Mouse (Mus musculus): ENCODE data around the gene Fyb. TPM values are rescaled to one million over a fixed set of nuclear protein-coding genes. Genes with fewer than 3 reads are reported as not detected.
"Not testable (repeated sequence)": the region's sequence is repeated elsewhere in the genome, so short reads cannot be mapped to it uniquely, and the experiment has no call there.

Fyb gene
- polyA plus RNA-seq, 1 experiment from 2014 or later: 4.0 TPM

GRCm38 (mm10) chr15:6579769-6580261, 57.2 kb downstream of the Fyb start:
- Histone ChIP-seq H3K4me3 (replicated peaks) (no peak overlapping the region), H3K4me1 (no peaks in the 10 kb centered on the region), H3K4me2 (no peak overlapping the region), H3K36me3 (no peaks in the 10 kb centered on the region), H3K27me3 (replicated peaks) (no peaks in the 10 kb centered on the region), H3K27ac (replicated peaks) (no peak overlapping the region), H3K9me3 (replicated peaks) (no peaks in the 10 kb centered on the region), H3K9ac (replicated peaks) (no peak overlapping the region)
- 86% methylated on average over 11 of the region's 11 CpGs for WGBS
- no peak for ATAC-seq (ENCODE audit: low FRiP score)

GRCm38 (mm10) chr15:6584645-6585044, 62.0 kb downstream of the Fyb start:
- no peaks in the 10 kb centered on the region for H3K27me3 ChIP-seq (replicated peaks)
- no peak overlapping the region for H3K4me3 ChIP-seq (replicated peaks)
- no peak overlapping the region for H3K4me2 ChIP-seq
- WGBS: 96% methylated on average over 4 of the region's 4 CpGs
- H3K4me1 ChIP-seq: no peaks in the 10 kb centered on the region
- no peak for ATAC-seq (ENCODE audit: low FRiP score)
- H3K9ac ChIP-seq (replicated peaks): no peak overlapping the region
- H3K27ac ChIP-seq (replicated peaks): no peak overlapping the region
- H3K36me3 ChIP-seq: no peaks in the 10 kb centered on the region
- no peaks in the 10 kb centered on the region for H3K9me3 ChIP-seq (replicated peaks)

- not testable (repeated sequence) for H3K4me1 ChIP-seq; H3K9ac ChIP-seq (replicated peaks); H3K9me3 ChIP-seq (replicated peaks); H3K27me3 ChIP-seq (replicated peaks); ATAC-seq (ENCODE audit: low FRiP score); H3K36me3 ChIP-seq; H3K4me3 ChIP-seq (replicated peaks); H3K4me2 ChIP-seq; H3K27ac ChIP-seq (replicated peaks)
- 95% methylated on average over 7 of the region's 7 CpGs for WGBS
These were observed 63.7 kb downstream of the Fyb start for GRCm38 (mm10) chr15:6586351-6586750.

- H3K4me2 ChIP-seq: no peak overlapping the region
- H3K36me3 ChIP-seq: no peaks in the 10 kb centered on the region
- no peak for ATAC-seq (ENCODE audit: low FRiP score)
- no peaks in the 10 kb centered on the region for H3K4me1 ChIP-seq
- no peak overlapping the region for H3K9ac ChIP-seq (replicated peaks)
- no peak overlapping the region for H3K27ac ChIP-seq (replicated peaks)
- WGBS: 88% methylated on average over 3 of the region's 3 CpGs
- no peaks in the 10 kb centered on the region for H3K9me3 ChIP-seq (replicated peaks)
- H3K27me3 ChIP-seq (replicated peaks): no peaks in the 10 kb centered on the region
- H3K4me3 ChIP-seq (replicated peaks): no peak overlapping the region
These were observed 64.9 kb downstream of the Fyb start for GRCm38 (mm10) chr15:6587526-6587925.

GRCm38 (mm10) chr15:6588192-6588591, 65.5 kb downstream of the Fyb start:
- H3K4me2 ChIP-seq: no peak overlapping the region
- no peak for ATAC-seq (ENCODE audit: low FRiP score)
- H3K4me1 ChIP-seq: no peaks in the 10 kb centered on the region
- H3K4me3 ChIP-seq (replicated peaks): no peak overlapping the region
- no peaks in the 10 kb centered on the region for H3K36me3 ChIP-seq
- H3K27me3 ChIP-seq (replicated peaks): no peaks in the 10 kb centered on the region
- no peaks in the 10 kb centered on the region for H3K9me3 ChIP-seq (replicated peaks)
- no peak overlapping the region for H3K27ac ChIP-seq (replicated peaks)
- WGBS: 78% methylated on average over 7 of the region's 7 CpGs
- H3K9ac ChIP-seq (replicated peaks): no peak overlapping the region

GRCm38 (mm10) chr15:6590846-6591451, 68.3 kb downstream of the Fyb start:
- ATAC-seq (ENCODE audit: low FRiP score): no peak
- H3K36me3 ChIP-seq: no peaks in the 10 kb centered on the region
- no peak overlapping the region for H3K9ac ChIP-seq (replicated peaks)
- H3K27me3 ChIP-seq (replicated peaks): no peaks in the 10 kb centered on the region
- WGBS: 89% methylated on average over 4 of the region's 4 CpGs
- no peaks in the 10 kb centered on the region for H3K9me3 ChIP-seq (replicated peaks)
- H3K4me1 ChIP-seq: no peaks in the 10 kb centered on the region
- H3K4me2 ChIP-seq: no peak overlapping the region
- no peak overlapping the region for H3K4me3 ChIP-seq (replicated peaks)
- H3K27ac ChIP-seq (replicated peaks): no peak overlapping the region

GRCm38 (mm10) chr15:6591527-6591926, 68.9 kb downstream of the Fyb start:
- Histone ChIP-seq H3K9ac (replicated peaks) (no peak overlapping the region), H3K27ac (replicated peaks) (no peak overlapping the region), H3K4me3 (replicated peaks) (no peak overlapping the region), H3K4me2 (no peak overlapping the region), H3K9me3 (replicated peaks) (no peaks in the 10 kb centered on the region), H3K27me3 (replicated peaks) (no peaks in the 10 kb centered on the region), H3K4me1 (no peaks in the 10 kb centered on the region), H3K36me3 (no peaks in the 10 kb centered on the region)
- no peak for ATAC-seq (ENCODE audit: low FRiP score)
- 61% methylated on average over 1 of the region's 1 CpGs for WGBS

- H3K9ac ChIP-seq (replicated peaks): no peak overlapping the region
- 78% methylated on average over 5 of the region's 5 CpGs for WGBS
These were observed 70.1 kb downstream of the Fyb start for GRCm38 (mm10) chr15:6592561-6593253.

GRCm38 (mm10) chr15:6593254-6593623, 70.6 kb downstream of the Fyb start:
- H3K9ac ChIP-seq (replicated peaks): no peak overlapping the region
- no peaks in the 10 kb centered on the region for H3K4me1 ChIP-seq
- no peak overlapping the region for H3K4me3 ChIP-seq (replicated peaks)
- H3K36me3 ChIP-seq: no peaks in the 10 kb centered on the region
- H3K4me2 ChIP-seq: no peak overlapping the region
- H3K9me3 ChIP-seq (replicated peaks): no peaks in the 10 kb centered on the region
- no peak for ATAC-seq (ENCODE audit: low FRiP score)
- H3K27me3 ChIP-seq (replicated peaks): no peaks in the 10 kb centered on the region
- H3K27ac ChIP-seq (replicated peaks): no peak overlapping the region
- 69% methylated on average over 1 of the region's 1 CpGs for WGBS

More at GRCm38 (mm10) chr15:6592561-6593253, 70.1 kb downstream of the Fyb start:
- Histone ChIP-seq H3K36me3 (no peaks in the 10 kb centered on the region), H3K27me3 (replicated peaks) (no peaks in the 10 kb centered on the region), H3K4me3 (replicated peaks) (no peak overlapping the region), H3K4me2 (no peak overlapping the region), H3K9me3 (replicated peaks) (no peaks in the 10 kb centered on the region), H3K27ac (replicated peaks) (no peak overlapping the region), H3K4me1 (no peaks in the 10 kb centered on the region)
- ATAC-seq (ENCODE audit: low FRiP score): no peak

- H3K27me3 ChIP-seq (replicated peaks): no peaks in the 10 kb centered on the region
- no peak for ATAC-seq (ENCODE audit: low FRiP score)
These were observed 76.0 kb downstream of the Fyb start for GRCm38 (mm10) chr15:6598626-6599025.

GRCm38 (mm10) chr15:6600314-6600713, 77.7 kb downstream of the Fyb start:
- Histone ChIP-seq H3K27ac (replicated peaks) (no peak overlapping the region), H3K36me3 (no peaks in the 10 kb centered on the region), H3K4me1 (no peaks in the 10 kb centered on the region), H3K4me3 (replicated peaks) (no peak overlapping the region), H3K9ac (replicated peaks) (no peak overlapping the region), H3K27me3 (replicated peaks) (no peaks in the 10 kb centered on the region), H3K9me3 (replicated peaks) (no peaks in the 10 kb centered on the region), H3K4me2 (no peak overlapping the region)
- 76% methylated on average over 1 of the region's 1 CpGs for WGBS
- ATAC-seq (ENCODE audit: low FRiP score): no peak

More at GRCm38 (mm10) chr15:6598626-6599025, 76.0 kb downstream of the Fyb start:
- Histone ChIP-seq H3K27ac (replicated peaks) (no peak overlapping the region), H3K9ac (replicated peaks) (no peak overlapping the region), H3K4me1 (no peaks in the 10 kb centered on the region), H3K9me3 (replicated peaks) (no peaks in the 10 kb centered on the region), H3K4me2 (no peak overlapping the region), H3K36me3 (no peaks in the 10 kb centered on the region), H3K4me3 (replicated peaks) (no peak overlapping the region)
- WGBS: 83% methylated on average over 3 of the region's 3 CpGs

- H3K27ac ChIP-seq (replicated peaks): no peak overlapping the region
- no peak overlapping the region for H3K9ac ChIP-seq (replicated peaks)
- ATAC-seq (ENCODE audit: low FRiP score): no peak
- no peaks in the 10 kb centered on the region for H3K9me3 ChIP-seq (replicated peaks)
- H3K4me2 ChIP-seq: no peak overlapping the region
- 80% methylated on average over 6 of the region's 6 CpGs for WGBS
- H3K36me3 ChIP-seq: no peaks in the 10 kb centered on the region
- H3K4me3 ChIP-seq (replicated peaks): no peak overlapping the region
- no peaks in the 10 kb centered on the region for H3K27me3 ChIP-seq (replicated peaks)
- no peaks in the 10 kb centered on the region for H3K4me1 ChIP-seq
These were observed 78.7 kb downstream of the Fyb start for GRCm38 (mm10) chr15:6601330-6601729.

All from neural tube, embryonic 15.5 days (tissue).